Mouse (Mus musculus) stomach, postnatal 0 days (tissue): Measurements from ENCODE around the gene Tgoln1.

Experiments
- CTCF ChIP-seq: IDR thresholded peaks from 2 replicates; pipeline ENCODE4 v1.5.1; 2016; ENCODE audit warnings: antibody characterized with exemption, low read depth, mild to moderate bottlenecking, moderate library complexity
- EP300 ChIP-seq: optimal IDR thresholded peaks from 2 replicates; pipeline ENCODE3; 2016; ENCODE audit warnings: antibody characterized with exemption

DNA sequence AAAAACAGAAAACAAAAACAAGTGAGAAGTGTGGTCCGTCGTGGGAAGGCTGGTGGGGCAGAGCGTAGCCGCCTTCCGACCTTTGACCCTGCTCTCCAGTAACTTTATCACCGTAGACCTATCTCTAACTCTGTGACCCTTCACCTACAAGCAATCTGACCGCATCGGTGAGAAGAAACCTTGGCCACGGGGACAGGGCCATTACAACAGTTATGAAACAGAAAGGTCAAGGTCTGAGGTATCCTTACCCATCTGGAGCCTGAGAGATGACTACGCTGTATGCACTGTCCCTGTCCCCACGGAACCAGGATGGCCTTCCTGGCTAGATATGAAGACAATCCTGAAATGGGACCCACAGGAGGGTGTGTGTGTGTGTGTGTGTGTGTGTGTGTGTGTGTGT, 32.6 kb downstream of the Tgoln1 start:
- no peak for TF ChIP-seq CTCF
- no peak for TF ChIP-seq EP300
